Mouse (Mus musculus) heart, adult 2 months (tissue): Measurements from ENCODE around the gene Lat2.

ENCODE experiments used
- CTCF ChIP-seq: fragments of 200-600 bp; IDR thresholded peaks from 2 replicates; pipeline ENCODE4 v1.8.1; 2022; ENCODE audit warnings: antibody characterized with exemption, mild to moderate bottlenecking, moderate library complexity
- EP300 ChIP-seq: fragments of 200-500 bp; IDR thresholded peaks from 2 replicates; pipeline ENCODE4 v1.6.1; 2011; ENCODE audit warnings: low read depth, low read length, control low read depth; ENCODE audit not compliant: insufficient read depth

- TF ChIP-seq CTCF, result no peak
- TF ChIP-seq EP300, result no peak
These were observed 16.0 kb upstream of the Lat2 start for GRCm38 (mm10) chr5:134630835-134631234.
